Mouse (Mus musculus) spleen, postnatal 14 days (tissue): Measurements from ENCODE around the gene Zfp955b.
"Not testable (repeated sequence)": the region's sequence is repeated elsewhere in the genome, so short reads cannot be mapped to it uniquely, and the experiment has no call there.

Source experiments
- DNase-seq, 2 experiments: peaks; one replicate each; pipeline ENCODE4 v3.0.0; 2021 to 2022; ENCODE audit warnings: low spot score in 2 of 2

The Zfp955b gene

GRCm38 (mm10) chr17:33289039-33289875 lies at the start of gene Zfp955b:
Gene Zfp955b, plus strand, starts transcription at chr17:33289544.
- DNase-seq = not testable (repeated sequence)

GRCm38 (mm10) chr17:33254530-33255318 lies 34.6 kb upstream of the Zfp955b start, which contains the start of gene Zfp955a:
Gene Zfp955a, minus strand, starts transcription at chr17:33255145.
- not testable (repeated sequence) for DNase-seq

- not testable (repeated sequence) for DNase-seq
Observed at GRCm38 (mm10) chr17:33255319-33255657, 34.1 kb upstream of the Zfp955b start.

GRCm38 (mm10) chr17:33264376-33264775 lies 25.0 kb upstream of the Zfp955b start, which contains the start of gene Olfr63:
Gene Olfr63, plus strand, starts transcription at chr17:33264676.
- DNase-seq = no peak

DNA sequence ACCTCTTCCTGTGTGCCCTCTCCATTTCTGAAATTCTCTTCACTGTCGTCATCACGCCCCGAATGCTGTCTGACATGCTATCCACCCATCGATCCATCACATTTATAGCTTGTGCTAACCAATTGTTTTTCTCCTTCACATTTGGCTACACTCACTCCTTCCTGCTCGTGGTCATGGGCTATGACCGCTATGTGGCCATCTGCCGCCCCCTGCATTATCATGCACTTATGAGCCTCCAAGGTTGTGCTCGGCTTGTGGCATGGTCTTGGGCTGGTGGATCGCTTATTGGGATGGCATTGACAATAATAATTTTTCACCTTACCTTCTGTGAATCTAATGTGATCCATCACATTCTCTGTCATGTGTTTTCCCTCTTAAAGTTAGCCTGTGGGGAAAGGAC lies 20.4 kb upstream of the Zfp955b start:
- DNase-seq = no peak

DNA sequence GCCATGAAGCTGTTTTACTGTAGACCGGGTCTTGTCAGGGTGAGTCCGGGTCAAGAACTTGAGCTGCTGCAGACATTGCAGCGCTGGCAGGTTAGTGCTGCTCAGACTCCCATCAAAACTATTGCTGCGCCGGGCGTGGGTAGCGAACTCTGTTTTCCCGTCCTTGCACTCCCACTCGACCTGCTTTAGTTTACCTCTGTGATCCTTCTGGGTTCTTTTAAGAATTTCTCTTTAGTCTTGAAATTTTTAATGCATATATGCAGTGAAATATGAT lies 469 bp downstream of the Zfp955b start:
- DNase-seq = not testable (repeated sequence)

- DNase-seq = no peak
Observed at GRCm38 (mm10) chr17:33352981-33353380, 63.6 kb downstream of the Zfp955b start.
